Mouse (Mus musculus): Measurements from ENCODE around the gene Flrt2.

DNA sequence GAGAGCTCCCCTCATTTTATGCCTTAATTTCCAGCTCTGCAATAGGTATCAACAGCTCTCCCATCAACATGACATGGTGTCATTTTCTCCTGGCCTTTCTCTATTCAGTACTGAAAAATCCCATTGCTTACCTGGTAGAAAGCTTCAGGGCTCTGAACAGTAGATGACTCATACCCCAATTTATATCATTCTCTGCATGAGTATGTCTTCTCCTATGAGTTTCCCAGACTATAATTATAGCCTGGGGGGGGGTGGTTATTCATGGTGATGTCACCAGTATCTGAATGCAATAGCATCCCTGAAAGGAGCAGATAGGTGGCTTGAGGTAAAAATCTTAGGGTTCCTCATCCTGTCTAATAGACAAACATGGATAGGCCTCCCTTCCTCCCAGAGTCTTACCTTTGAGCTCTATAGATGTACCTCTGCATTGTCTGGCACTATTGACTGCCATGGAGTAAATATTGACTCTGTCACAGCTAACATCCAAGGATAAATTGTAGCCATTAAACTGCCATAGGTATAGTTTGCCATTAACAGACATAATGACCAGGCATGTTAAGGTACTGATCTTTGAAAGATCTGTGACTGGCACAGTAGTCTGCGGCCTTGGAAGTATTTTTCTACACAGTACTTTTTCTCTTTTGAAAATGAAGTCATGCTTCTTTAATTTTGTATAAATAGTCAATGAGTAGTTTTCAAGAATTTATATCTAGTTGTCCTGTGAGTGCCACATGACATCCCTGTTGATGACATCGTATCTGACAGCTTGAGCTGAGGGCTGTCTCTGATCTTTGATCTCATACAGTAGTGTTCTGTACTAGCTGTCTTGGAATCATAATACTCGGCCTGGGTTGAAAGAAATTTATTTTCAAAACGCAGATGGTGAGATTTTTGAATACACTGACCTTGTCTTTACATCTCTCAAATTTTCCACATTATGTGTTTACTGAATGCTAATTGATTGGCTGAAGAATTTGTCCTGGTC lies 39.6 kb upstream of the Flrt2 start:
- TF ChIP-seq GATA1 (IDR thresholded peaks at IDR 0.05; ENCODE audit: low read length) (no peak), TAL1 (IDR thresholded peaks at IDR 0.05; ENCODE audit: low read length) (no peak)
